Mouse (Mus musculus) lung, postnatal 4 days (tissue): ENCODE measurements around the gene Tent5a.

Experiments used
- DNase-seq, 2 experiments: peaks; one replicate each; pipeline ENCODE4 v3.0.0; 2021

Gene Tent5a

GRCm38 (mm10) chr9:85327242-85328211 lies at the start of gene Tent5a:
TSS of gene Tent5a (minus strand) at chr9:85327348.
- DNase-seq: peak; percentile 88 to 91

GRCm38 (mm10) chr9:85376643-85377307 lies 49.6 kb upstream of the Tent5a start:
- no peak for DNase-seq

GRCm38 (mm10) chr9:85375152-85375551 lies 48.0 kb upstream of the Tent5a start:
- DNase-seq: no peak

GRCm38 (mm10) chr9:85372034-85372433 lies 44.9 kb upstream of the Tent5a start:
- no peak for DNase-seq

- DNase-seq: no peak
These were observed 42.4 kb upstream of the Tent5a start for GRCm38 (mm10) chr9:85369512-85369911.

- no peak for DNase-seq
These were observed 30.2 kb upstream of the Tent5a start for GRCm38 (mm10) chr9:85357154-85357860.

- no peak for DNase-seq
These were observed 28.4 kb upstream of the Tent5a start for GRCm38 (mm10) chr9:85355559-85355958.

GRCm38 (mm10) chr9:85347823-85348523 lies 20.8 kb upstream of the Tent5a start:
- no peak for DNase-seq

- no peak for DNase-seq
These were observed 16.0 kb upstream of the Tent5a start for GRCm38 (mm10) chr9:85342892-85343785.

- no peak for DNase-seq
These were observed 13.2 kb upstream of the Tent5a start for GRCm38 (mm10) chr9:85340303-85340702.

- no peak for DNase-seq
These were observed 8.9 kb upstream of the Tent5a start for GRCm38 (mm10) chr9:85336046-85336445.

- DNase-seq: no peak
These were observed 4.4 kb upstream of the Tent5a start for GRCm38 (mm10) chr9:85331521-85331920.

- DNase-seq: peak; percentile 86 to 90
These were observed 1.1 kb upstream of the Tent5a start for GRCm38 (mm10) chr9:85328259-85328658.

- peak; percentile 72 for DNase-seq
These were observed 581 bp downstream of the Tent5a start for GRCm38 (mm10) chr9:85326292-85327241.

GRCm38 (mm10) chr9:85325201-85325868 lies 1.8 kb downstream of the Tent5a start:
- no peak for DNase-seq

GRCm38 (mm10) chr9:85324158-85324875 lies 2.8 kb downstream of the Tent5a start:
- no peak for DNase-seq

GRCm38 (mm10) chr9:85320167-85320951 lies 6.8 kb downstream of the Tent5a start:
- no peak for DNase-seq

GRCm38 (mm10) chr9:85316122-85316521 lies 11.0 kb downstream of the Tent5a start:
- DNase-seq: no peak
